Mouse (Mus musculus) spleen, postnatal 14 days (tissue): ENCODE measurements around the gene Enthd1.
"Not testable (repeated sequence)": the region's sequence is repeated elsewhere in the genome, so short reads cannot be mapped to it uniquely, and the experiment has no call there.

Experiments
- DNase-seq, 2 experiments: peaks; one replicate each; pipeline ENCODE4 v3.0.0; 2021 to 2022; ENCODE audit warnings: low spot score in 2 of 2

Enthd1 gene

DNA sequence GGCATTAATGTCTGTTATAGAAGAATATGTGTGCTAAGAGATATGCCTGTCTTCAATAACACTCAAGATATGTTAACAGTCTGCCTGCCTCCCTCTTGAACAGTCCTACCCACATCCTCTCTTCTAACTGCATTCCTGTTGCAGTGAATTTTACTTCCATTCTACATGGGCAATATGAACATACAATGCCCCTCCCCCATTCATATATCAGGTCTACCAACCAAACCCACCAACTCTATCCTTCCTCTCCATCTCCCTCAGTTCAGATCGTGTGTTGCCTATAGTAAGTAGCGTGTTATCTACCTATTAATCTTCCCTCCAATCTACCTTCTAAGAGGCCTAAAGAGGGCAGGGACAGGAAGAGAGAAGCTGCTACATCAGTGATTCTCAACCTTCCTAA lies 26.9 kb downstream of the Enthd1 start:
- no peak for DNase-seq

DNA sequence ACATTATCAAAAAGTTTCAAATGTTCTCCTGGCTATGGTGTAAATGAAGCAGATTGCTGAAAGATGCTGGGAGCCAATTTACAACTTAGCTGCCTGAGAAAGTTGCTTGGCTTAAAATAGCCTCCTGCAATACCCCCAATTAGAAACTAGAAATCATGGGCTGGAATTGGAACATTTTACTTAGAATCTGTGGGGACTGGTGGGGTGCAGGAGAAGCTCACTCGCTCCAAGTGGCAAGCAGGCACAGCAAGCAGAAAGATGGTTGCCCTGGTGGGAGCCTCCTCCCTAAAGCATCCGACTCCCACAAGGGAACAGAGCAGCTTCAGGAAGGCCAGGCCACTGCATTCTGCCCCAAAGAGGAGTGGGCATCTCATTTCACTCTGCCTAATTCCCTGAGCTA lies 28.9 kb downstream of the Enthd1 start:
- DNase-seq, result no peak

DNA sequence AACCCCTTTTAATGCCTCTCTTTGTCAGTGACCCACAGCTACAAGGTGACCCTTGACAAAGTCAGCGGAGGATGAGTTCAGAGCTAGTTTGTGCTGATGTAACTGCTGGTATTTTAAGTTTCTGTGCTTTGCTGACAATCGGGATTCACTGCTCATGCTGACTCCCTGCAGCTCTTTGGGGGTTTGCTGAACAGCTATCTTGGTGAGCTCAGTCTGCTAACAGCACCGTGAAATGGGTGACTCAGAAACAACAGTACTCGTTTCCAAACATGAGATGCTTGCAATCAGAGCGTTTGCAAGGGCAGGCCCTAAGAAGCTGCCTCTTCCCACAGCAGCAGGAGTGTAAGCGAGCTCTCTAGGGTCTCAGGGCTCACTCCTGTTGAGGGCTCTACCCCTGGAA lies 31.7 kb downstream of the Enthd1 start:
- DNase-seq, result no peak

DNA sequence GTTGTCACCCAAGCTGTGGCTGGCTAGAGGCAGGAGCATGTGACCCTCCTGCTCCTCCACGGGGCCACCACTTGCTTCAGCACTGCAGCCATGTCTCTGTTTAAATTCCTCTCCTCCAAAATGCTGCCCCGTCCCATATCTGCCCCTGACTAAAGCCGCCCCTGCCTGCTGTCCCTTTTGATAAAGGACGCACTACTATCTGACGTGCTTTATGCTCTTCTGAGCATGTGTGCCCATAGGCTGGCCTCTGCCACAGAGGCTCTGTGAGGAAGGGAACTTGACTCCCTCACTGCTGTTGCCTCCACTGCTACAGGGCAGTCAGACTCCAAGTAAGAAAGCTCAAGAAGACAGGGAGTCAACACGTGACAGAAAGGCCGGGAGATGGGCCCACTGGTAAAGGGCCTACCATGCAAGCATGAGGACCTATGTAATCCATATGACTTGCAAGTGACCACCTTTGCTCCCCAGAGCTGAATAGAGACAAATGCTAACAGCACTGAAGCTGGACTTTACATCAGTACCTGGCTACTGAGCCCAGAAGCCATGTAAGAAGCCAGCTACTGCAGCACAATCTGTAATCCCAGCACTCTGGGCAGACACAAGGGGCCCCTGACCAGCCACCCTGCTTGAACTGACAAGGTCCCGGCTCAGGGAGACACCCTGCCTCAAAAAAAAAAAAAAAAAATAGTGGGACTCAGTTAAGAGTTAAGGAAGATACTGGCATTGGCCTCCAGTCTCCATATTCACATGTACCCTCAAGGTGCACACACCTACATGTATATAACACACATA lies 32.5 kb downstream of the Enthd1 start:
- DNase-seq, result no peak

DNA sequence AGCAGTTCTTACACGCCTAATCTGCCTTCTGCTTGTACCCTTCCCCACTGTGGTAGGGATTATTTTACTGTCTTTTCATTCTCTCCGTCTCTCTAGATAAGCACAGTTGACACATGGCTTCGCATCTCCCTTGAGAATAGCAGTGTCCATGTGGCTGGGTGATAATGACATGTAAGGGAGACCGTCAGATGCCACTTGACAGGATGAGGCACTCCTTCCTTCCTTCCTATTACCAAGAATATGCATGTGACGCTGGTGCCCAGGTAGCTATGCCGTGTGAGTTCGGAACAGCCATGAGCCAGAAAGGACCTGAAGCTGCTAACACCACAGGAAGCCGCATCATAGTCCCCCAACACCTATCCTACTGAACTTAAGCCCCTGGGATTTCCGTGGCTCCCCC lies 33.9 kb downstream of the Enthd1 start:
- no peak for DNase-seq

DNA sequence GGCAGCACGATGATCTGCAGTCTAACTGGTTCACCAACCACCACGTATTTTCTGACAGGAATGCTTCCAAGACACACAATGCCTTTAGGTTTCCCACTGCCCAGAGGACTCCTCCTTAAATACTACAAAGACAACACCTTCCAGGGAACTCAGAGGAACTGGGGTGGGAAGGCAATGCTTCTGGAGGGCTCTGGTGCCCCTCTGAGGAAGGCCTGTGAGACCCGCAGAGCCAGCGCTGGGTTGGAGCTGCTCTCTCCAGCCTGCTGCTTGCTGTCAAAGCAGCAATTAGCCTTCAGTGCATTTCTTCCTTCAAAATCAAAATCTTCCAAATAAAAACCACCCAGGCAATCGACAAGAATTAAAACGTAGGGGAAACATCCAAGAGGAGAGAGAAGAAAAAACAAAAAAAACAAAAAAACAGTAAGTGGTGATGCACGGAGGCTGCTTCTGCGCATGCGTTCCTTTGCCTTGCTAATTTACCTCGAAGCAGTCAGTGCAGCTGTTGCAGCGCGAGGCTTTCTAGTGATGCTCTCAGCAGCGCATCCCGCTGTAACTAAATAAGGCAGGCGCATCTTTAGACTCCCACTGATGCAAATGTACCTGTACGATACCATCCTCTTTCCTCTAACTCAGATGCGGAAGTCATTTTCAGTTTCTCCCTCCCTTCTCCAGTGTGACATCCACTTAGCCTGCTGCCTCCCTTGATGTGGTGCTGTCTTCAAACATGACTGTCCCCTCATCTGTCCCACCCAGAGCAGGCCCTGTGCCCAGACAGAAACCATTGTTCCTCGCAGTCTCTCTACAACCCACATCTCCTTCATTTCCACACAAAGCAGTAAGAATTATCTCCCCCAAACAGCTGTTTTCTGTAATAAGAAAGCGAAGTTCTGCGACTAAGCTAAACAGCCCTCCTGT lies 34.7 kb downstream of the Enthd1 start:
- DNase-seq, result no peak

DNA sequence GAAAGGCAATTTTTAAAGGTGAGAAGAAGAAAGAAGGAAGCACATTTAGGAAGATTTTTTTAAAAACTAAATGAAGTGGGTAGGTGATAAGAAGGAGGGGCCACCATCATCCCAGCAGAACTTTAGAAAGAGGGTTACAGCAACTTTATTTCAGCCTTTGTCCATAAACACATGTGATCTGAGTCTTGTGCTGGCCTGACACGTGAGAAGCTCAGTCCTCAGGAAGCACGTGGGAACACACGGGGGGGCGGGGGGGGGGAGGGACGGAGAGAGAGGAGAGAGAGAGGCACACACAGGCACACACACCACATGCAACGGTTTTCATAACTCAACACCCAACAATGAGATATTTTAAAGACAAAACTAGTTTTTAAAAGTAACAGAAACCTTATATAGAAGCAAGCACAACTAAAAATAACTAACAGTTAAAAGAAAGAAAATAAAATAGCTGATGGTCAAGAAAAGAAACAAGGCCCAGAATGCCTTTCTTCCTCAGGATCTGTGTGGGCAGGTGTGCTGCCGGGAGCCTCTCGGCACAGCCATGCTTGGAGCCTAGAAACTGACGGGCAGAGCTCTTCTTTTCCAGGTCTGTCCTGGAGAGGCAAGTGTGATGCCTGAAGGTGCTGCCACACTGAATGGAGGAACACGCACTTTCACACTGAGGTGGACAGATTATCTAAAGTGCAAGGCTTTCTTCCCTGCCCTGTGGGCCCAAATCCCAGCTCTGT lies 43.1 kb downstream of the Enthd1 start:
- DNase-seq, result no peak

DNA sequence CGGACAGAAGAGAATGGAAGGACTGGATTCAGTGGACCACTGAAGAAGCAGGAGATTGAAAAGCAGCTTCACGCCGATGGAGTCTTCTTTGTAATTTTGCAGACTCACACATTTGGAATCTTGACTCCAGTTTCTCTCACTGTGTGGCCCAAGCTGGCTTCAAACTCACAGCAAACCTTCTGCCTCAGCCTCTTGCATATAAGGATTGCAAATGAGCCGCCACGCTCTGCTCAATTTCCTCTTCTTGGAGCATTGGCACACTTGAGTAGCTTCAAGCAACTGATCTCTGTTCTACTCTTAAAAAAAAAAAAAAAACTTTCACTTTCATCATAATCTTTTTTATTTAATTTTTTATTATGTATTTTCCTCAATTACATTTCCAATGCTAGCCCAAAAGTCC lies 45.0 kb downstream of the Enthd1 start:
- DNase-seq, result no peak

DNA sequence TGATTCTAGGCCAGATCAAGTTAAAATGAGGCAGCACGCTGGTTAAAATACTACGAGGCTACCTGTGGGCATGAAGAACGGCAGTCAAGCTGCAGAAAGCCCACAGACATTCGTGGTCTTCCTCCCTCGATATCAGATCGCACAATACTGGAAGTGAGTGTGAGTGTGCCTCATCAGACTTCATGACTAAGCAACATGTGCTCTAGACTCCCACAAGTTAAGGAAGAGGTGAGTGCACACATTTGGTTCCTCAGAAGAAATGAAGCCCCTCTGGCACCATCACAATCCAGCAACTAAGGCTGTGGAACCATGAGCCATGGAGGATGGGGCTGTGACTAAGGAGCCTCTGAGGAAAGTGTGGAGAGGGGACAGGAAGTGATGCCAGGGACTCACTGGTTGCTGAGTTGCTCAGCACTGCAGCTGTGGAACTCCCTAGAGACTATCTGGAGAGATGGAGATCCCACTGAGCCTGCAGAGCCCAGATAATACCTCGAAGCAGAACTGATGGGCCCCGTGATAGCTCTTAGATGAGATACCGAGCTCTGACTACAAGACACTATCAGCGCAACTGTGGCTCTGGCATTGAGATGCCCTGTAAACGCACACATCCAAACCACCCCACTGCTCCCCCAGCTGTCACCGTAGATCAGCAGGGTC lies 46.3 kb downstream of the Enthd1 start:
- no peak for DNase-seq

DNA sequence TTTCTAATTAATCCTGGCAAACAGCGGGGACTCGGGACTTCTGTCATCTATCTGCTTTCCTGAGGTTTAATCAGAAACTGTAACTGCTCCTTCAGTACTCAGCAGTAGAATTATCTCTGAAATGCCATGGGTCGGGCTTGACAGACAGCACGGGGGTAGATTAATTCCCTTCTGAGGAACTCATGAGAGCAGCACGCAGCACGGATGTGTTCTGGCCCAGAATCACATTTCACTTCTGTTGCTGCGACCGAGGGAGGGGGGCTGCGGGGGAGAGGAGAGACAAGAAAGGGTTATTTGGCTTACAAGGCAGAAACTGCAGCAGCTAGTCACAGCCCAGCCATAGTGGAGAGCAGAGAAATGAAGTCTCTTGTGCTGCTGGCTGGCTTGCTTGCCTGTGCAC lies 47.0 kb downstream of the Enthd1 start:
- no peak for DNase-seq

DNA sequence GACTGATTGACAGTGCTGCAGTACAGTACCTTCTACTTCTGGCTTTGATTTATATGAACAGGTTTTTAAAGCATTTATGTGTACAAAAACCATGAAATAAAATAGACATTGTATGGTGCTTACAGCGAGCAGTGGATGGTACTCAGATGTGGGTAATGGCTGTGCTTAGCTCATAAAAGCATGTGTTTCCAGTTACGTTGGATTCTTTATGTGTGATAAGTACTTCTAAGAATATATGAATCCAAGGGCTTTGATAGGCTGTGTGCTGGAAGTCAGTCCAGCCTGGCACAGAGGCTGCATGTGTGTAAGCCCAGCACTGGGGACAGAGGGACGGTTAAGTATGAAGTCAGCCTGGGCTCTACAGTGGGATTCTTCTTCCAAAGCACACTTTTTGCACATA lies 48.4 kb downstream of the Enthd1 start:
- no peak for DNase-seq

DNA sequence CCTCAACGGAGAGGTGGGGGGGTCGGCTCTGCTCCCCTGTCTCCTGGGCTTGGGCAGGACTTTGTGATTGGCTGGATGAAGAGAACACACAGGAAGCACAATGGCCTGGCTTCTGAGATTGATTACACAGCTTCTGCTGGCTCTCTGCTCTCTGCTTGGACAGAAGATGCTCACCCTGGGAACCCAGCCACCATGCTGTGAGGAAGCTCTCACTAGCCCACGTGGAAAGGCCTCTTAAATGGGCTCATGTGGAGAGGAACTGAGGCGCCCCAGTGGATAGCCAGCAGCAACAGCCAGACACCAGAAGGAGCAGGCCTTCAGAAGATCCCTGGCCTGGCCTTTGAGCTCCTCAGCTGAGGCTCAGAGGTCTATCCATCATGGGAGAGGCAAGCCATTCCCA lies 59.9 kb downstream of the Enthd1 start:
- no peak for DNase-seq

DNA sequence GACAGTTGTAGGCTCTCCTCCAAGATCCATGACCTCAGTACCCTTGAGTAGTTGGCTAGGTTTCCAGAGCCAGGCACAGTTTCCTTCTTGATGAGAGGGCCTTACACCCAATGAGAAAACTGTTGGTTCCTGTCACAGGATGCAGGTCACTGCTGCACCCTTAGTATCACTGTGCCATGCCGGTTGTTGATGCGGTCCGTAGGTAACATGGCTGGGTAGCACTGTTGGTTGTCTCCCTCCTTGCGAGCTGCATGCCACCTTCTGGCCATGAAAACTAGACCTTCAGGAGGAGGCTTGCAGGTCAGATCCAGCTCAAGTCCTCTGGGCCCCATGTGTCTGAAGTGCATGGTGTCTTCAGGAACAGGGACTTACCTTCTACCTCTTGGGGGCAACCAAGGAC lies 61.8 kb downstream of the Enthd1 start:
- not testable (repeated sequence) for DNase-seq

DNA sequence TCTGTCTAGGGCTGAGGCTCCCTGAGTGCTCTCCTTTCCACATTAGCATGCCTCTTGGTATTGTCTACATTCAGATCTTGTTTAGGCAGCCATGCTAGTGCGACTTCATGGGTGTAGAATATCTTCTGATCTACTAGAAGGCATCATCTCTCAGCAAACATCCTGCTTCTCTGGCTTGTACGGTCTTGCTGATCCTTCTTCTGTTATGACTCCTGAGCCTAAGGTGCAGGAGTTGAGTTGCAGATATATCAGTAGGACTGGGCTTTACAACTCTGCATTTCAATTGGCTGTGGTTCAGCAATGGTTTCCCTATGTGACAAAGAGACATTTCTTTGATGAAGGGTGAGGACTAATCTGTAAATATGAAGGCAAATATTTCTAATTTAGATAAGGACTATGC lies 62.2 kb downstream of the Enthd1 start:
- DNase-seq, result no peak

DNA sequence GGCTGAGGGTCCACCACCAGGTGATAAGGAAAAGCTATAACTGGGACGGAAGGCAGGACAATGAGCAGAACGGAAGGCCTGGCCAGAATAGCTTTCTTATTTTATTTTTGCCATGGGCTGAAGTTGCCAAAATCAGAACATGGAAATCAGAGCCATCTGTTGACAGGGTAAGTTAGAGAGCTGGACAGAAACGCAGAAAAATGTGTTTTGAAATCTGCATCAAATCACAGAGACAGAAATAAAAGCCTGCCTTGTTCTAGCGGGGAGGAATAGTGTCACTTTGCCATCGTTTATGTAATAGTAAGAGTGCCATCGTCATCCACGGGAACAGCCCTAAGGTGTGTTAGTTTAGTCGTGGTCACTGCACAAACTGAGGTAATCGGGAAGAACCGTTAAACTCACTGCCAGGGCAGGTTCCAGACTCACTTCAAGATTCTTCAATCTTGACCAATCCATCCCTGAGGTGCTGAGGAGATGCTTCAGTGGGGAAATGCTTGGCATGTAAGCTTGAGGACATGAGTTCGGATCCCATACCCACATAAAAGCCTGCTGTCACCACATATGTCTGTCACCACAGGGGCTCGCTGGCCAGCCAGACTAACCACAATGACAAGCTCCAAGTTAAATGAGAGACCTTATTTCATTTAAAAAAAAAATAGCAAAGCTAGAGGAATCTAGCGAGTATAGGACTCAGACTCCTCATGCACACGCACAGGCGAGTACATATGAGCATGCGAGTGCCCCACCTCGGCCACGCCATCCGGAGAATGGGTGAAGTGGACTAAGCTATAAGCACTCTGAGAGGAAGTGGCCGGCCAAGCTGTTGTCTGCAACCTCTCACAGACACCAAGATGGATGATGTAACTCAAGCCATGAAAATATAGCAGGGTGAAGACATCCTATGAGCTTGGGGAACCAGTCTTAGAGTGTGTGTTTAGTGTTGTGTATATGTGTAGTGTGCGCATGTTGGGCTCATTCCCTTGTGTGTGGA lies 63.6 kb downstream of the Enthd1 start:
- DNase-seq, result no peak

DNA sequence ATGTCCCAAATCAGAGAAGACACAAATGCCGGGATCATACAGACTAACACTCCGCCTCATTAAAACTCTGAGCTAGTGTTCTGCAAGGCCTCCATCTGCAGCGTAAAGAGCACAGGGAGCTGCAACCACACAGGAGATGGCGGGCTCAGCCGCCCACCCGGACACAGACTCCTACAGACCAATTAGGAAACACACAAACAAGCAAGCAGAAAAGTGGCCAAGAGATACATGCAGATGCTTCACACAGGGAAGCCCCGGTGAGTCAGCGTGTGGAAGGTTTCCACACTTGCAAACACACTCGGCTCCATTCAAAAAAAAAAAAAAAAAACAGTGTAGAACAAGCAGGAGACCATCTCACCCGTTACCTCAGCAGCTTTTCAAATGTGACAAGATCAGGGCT lies 64.5 kb downstream of the Enthd1 start:
- DNase-seq, result no peak

DNA sequence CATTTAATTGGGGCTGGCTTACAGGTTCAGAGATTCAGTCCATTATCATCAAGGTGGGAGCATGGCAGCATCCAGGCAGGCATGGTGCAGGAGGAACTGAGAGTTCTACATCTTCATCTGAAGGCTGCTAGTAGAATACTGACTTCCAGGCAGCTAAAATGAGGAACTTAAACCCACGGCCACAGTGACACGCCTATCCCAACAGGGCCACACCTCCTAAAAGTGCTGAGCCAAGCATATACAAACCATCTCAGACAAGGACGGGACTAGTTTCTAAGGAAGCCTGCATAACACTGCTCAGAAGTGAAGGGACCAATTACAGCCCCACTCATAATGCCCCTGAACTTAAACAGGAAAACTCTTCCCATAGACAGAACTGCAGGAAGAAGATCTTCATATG lies 67.2 kb downstream of the Enthd1 start:
- DNase-seq, result not testable (repeated sequence)

DNA sequence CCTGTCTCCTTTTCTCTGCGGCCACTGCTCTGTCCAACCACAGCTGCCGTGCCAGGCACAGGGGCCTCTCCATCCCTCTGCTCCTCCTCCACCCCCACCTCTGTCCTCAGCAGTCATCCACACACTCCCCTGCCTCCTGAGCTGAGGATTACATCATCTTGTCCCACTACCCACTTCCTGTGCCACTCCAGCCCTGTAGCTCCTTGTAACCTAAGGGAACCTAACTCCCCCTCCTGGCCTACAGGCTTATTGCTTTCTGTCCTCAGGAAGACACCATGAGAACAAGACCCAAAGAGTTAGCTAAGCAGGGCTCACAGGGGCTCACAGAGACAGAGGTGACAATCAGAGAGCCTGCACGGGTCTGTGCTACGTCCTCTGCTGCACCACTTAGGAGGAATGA lies 73.5 kb downstream of the Enthd1 start:
- DNase-seq, result no peak

DNA sequence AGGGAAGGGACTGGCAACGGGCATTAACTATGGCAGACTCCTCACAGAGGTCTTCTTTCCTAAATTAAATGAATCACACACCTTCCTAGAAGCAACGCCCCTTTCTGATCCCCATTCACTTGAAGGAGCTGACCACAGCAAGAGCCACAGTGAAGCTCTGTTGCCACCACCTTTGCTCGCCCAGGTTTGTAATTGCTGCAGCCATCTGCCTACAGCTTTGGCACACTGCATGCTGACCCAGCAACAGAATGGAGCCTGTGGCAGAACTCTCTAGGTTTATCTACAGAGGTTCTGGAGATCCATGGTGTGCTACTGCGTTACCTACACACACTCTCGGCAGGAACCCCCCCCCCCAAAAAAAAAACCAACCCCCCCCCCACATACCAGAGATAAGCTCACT lies 74.8 kb downstream of the Enthd1 start:
- no peak for DNase-seq

DNA sequence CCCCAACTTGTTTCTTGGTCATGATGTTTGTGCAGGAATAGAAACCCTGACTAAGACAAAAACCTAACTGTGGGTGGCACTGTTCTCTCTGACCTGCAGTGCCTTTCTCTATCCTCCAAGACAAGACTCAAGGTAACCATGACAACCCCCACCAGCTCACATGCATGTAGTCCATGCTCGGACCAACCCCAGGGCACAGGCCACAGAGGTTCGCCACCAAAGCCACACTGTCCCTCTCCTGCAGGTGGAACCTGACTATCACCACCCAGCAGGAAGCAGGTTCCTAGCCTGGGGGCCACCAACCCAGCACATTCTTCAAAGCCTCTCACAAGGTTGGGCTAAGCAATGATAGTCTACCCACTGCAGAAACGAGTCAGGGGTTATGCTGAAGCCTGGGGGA lies 76.3 kb downstream of the Enthd1 start:
- DNase-seq, result no peak

DNA sequence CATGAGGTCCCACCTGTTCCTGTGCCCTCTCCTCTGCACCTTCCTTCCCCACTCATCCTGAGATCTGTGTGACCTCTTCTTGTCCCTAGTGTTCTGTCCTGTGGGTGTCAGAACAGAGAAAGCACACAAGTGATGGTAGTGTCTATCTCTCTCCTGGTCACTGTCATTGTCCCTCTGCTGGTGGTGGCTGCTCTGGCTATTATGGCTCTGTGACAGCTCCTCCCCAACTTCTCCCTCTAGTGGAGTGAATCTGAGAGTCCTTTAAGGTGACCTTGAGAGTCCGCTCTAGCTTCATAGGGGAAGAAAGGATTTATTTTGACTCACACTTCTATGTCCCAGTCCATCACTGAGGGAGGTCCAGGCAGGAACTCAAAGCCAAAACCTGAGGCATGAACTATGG lies 79.4 kb downstream of the Enthd1 start:
- DNase-seq, result no peak
